In the genomic region with DNA sequence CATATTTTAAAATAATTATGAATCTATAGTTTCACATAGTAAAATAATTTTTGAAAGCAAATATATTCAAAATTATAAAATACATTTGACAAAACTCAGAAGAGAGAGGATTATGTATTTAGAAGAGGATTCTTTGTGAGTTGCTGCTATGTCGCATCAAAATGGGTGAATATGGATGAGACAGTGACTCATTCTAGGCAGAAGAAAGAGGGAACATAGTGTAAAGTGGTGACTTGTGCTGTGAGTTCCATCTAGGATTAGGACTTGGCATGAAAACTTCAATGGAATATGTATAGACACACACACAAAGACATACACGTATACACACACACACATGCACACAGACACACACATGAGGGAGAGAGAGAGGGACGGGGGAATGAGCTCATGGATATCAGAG, we compare ENCODE assay signal across 31 mouse cellular contexts.
"Had no signal": no experiment of that assay in that cellular context is flagged by ENCODE, and none has a peak within 500 bp of the region (broad histone marks: within the 10 kb centered on the region; RNA-seq: fewer than 3 reads in every experiment).

No protein-coding gene starts in this region.

- H3K9me3 ChIP-seq: limb, embryonic 10.5 days; limb, embryonic 12.5 days; limb, embryonic 13.5 days; limb, embryonic 15.5 days; liver, embryonic 12.5 days; liver, embryonic 13.5 days; liver, embryonic 15.5 days; lung, embryonic 15.5 days; midbrain, embryonic 10.5 days; midbrain, embryonic 12.5 days; midbrain, embryonic 13.5 days; midbrain, embryonic 15.5 days had no signal

- H3K27me3 ChIP-seq: limb, embryonic 12.5 days; limb, embryonic 13.5 days; limb, embryonic 15.5 days; liver, embryonic 12.5 days; liver, embryonic 13.5 days; liver, embryonic 15.5 days; lung, embryonic 15.5 days; megakaryocyte, embryonic 14.5 days; midbrain, embryonic 12.5 days; midbrain, embryonic 13.5 days; midbrain, embryonic 15.5 days had no signal

- H3K4me2 ChIP-seq: limb, embryonic 12.5 days; limb, embryonic 13.5 days; limb, embryonic 15.5 days; liver, embryonic 11.5 days; liver, embryonic 12.5 days; liver, embryonic 13.5 days; liver, embryonic 15.5 days; lung, embryonic 14.5 days; lung, embryonic 15.5 days; midbrain, embryonic 11.5 days; midbrain, embryonic 12.5 days; midbrain, embryonic 13.5 days; midbrain, embryonic 15.5 days had no signal

- H3K4me1 ChIP-seq: limb, embryonic 10.5 days; limb, embryonic 12.5 days; limb, embryonic 13.5 days; limb, embryonic 15.5 days; liver, embryonic 12.5 days; liver, embryonic 13.5 days; liver, embryonic 15.5 days; lung, embryonic 15.5 days; megakaryocyte, embryonic 14.5 days; midbrain, embryonic 10.5 days; midbrain, embryonic 12.5 days; midbrain, embryonic 13.5 days; midbrain, embryonic 15.5 days had no signal

- DNase-seq: left cerebral cortex, postnatal 4 days; liver; liver, embryonic 13.5 days; liver, postnatal 0 days; lung, adult 18-20 months; lung, adult 2 months; lung, embryonic 14.5 days; lung, postnatal 10 days; lung, postnatal 14 days; lung, postnatal 36 days; lung, postnatal 4 days; midbrain, embryonic 14.5 days had no signal

- H3K36me3 ChIP-seq: limb, embryonic 10.5 days; limb, embryonic 12.5 days; limb, embryonic 13.5 days; limb, embryonic 15.5 days; liver, embryonic 12.5 days; liver, embryonic 13.5 days; liver, embryonic 15.5 days; lung, embryonic 15.5 days; midbrain, embryonic 10.5 days; midbrain, embryonic 12.5 days; midbrain, embryonic 13.5 days; midbrain, embryonic 15.5 days had no signal

- H3K4me3 ChIP-seq: limb, embryonic 10.5 days; limb, embryonic 12.5 days; limb, embryonic 13.5 days; limb, embryonic 15.5 days; liver, embryonic 12.5 days; liver, embryonic 13.5 days; liver, embryonic 15.5 days; lung, embryonic 15.5 days; megakaryocyte, embryonic 14.5 days; midbrain, embryonic 10.5 days; midbrain, embryonic 12.5 days; midbrain, embryonic 13.5 days; midbrain, embryonic 15.5 days; myocyte had no signal

- ATAC-seq: liver, embryonic 12.5 days; liver, postnatal 0 days; lung, postnatal 0 days; midbrain, embryonic 13.5 days; midbrain, embryonic 15.5 days; midbrain, embryonic 16.5 days had no signal

- H3K9ac ChIP-seq: limb, embryonic 12.5 days; limb, embryonic 13.5 days; limb, embryonic 15.5 days; liver, embryonic 12.5 days; liver, embryonic 13.5 days; liver, embryonic 14.5 days; liver, embryonic 15.5 days; liver, postnatal 0 days; lung, embryonic 14.5 days; lung, embryonic 15.5 days; midbrain, embryonic 12.5 days; midbrain, embryonic 13.5 days; midbrain, embryonic 15.5 days had no signal

- H3K27ac ChIP-seq: limb, embryonic 10.5 days; limb, embryonic 12.5 days; limb, embryonic 13.5 days; limb, embryonic 15.5 days; liver, embryonic 12.5 days; liver, embryonic 13.5 days; liver, embryonic 14.5 days; liver, embryonic 15.5 days; lung, embryonic 15.5 days; macrophage; midbrain, embryonic 10.5 days; midbrain, embryonic 12.5 days; midbrain, embryonic 13.5 days; midbrain, embryonic 15.5 days had no signal
